Mouse (Mus musculus): ENCODE results near the gene Ugt2a2. TPM values are rescaled to one million over a fixed set of nuclear protein-coding genes. Genes with fewer than 3 reads are reported as not detected.
"Not testable (repeated sequence)": the region's sequence is repeated elsewhere in the genome, so short reads cannot be mapped to it uniquely, and the experiment has no call there.

The Ugt2a2 gene
- 0.16 TPM in 1 of 2 replicates, not detected in the other for polyA plus RNA-seq (2012; rRNA removed)

GRCm38 (mm10) chr5:87482160-87482559 lies at the start of gene Ugt2a2:
Gene Ugt2a2, minus strand, starts transcription at chr5:87482260.
- no peak for DNase-seq (ENCODE audit: low read depth, low spot score)
- WGBS: 73% methylated on average over 5 of the region's 5 CpGs

- not testable (repeated sequence) for DNase-seq (ENCODE audit: low read depth, low spot score)
- WGBS: 78% methylated on average over 2 of the region's 2 CpGs
Measured at GRCm38 (mm10) chr5:87523561-87523960, 41.5 kb upstream of the Ugt2a2 start.

DNA sequence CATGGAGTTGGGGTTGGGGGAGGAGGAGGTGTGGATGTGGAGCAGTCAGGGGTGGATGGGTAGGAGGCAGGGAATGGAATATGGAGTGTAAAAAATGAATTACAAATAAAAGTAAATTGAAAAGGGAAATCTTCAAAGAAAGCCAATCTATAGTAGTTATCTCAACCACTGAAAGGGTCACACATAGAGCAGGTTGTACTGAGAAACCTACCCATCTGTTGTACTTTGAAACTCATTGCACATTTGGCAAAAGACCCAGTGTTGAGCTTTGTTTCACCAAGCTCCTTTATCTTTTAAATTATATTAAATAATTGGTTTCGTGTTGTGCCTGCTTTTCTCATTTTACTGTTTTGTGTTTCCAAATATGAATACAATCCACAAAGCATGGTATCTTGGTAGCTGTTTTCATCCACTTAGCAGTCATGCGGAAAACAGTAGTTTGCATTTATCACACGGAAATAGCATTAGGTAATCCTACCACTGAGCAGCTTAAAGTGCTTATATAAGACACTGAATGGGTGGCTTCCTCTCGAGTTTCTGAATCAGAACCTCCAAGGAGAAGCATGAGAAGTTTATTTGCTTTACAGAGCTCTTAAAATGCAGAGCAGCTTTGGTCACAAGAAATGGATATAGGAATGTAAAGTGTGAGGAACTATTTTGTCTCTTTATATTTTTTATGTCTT lies 23.9 kb upstream of the Ugt2a2 start:
- no peak for DNase-seq (ENCODE audit: low read depth, low spot score)
- WGBS: 54% methylated on average over 4 of the region's 4 CpGs

DNA sequence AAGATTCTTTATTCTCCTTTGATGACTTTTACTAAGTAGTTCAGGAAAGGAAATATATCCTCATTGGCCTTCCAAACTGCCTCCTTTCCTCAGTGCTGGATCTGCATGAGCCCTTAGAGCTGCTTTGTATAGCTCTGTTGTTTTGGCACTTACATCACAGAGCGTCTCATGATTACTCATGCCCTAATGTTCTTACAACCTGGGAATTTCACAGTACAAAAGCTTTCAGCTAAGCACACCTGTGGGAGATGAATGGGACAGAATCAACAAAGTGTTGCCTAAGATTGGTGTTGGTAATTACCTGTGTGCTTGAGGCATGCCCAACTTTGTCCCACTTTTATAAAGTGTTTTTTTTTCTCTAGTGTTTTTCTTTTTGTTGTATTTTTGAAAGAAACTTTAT lies 20.6 kb upstream of the Ugt2a2 start:
- 54% methylated on average over 1 of the region's 1 CpGs for WGBS
- DNase-seq (ENCODE audit: low read depth, low spot score): no peak

- DNase-seq (ENCODE audit: low read depth, low spot score): no peak
Measured at GRCm38 (mm10) chr5:87499341-87499740, 17.3 kb upstream of the Ugt2a2 start.

DNA sequence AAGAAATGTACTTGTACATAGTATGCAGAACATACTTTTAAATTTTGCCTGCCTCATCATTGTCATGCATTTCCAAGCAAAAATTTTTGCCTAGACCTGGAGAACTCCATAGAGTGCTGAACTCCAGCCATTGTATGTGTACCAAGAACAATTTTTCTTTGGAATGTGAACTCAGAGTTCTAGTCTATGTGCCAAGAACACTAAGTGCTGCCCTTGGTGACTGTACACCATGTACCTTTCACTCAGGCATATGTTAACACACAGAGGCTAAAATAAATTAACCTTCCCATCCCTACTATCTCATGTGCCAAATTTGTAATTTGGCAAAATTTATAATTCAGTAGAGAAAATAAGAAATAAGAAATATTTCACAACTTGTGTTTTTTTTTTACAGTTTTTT lies 16.9 kb upstream of the Ugt2a2 start:
- DNase-seq (ENCODE audit: low read depth, low spot score): no peak

DNA sequence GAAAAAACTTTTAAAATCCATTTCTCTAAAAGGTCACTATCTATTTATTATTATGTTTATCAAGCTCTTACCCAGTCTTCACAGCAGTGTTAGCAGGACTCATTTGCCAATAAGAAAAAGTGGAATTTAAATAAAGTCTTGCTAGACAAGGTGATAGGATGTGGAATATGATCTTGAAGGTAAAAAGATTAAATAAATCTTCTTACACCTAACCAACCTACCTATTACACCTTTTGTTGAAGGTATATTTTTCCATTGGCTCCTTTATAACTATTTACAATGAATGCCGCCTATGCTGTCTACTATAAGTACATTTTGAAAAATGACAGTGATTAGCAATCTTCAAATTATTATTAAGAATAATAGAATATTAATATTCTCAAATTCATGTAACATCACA lies 8.7 kb upstream of the Ugt2a2 start, which contains the start of gene Ugt2a1:
Ugt2a1 (minus strand) TSS at position 101 of the 400 bp plus-strand sequence.
- WGBS: 88% methylated on average over 1 of the region's 1 CpGs
- no peak for DNase-seq (ENCODE audit: low read depth, low spot score)

GRCm38 (mm10) chr5:87486706-87487105 lies 4.6 kb upstream of the Ugt2a2 start, which contains the start of gene Gm43638:
Gene Gm43638, minus strand, starts transcription at chr5:87486806.
- WGBS: 78% methylated on average over 1 of the region's 1 CpGs
- not testable (repeated sequence) for DNase-seq (ENCODE audit: low read depth, low spot score)

- DNase-seq (ENCODE audit: low read depth, low spot score): no peak
- WGBS: 68% methylated on average over 1 of the region's 1 CpGs
Measured at GRCm38 (mm10) chr5:87458810-87459209, 23.2 kb downstream of the Ugt2a2 start.

DNA sequence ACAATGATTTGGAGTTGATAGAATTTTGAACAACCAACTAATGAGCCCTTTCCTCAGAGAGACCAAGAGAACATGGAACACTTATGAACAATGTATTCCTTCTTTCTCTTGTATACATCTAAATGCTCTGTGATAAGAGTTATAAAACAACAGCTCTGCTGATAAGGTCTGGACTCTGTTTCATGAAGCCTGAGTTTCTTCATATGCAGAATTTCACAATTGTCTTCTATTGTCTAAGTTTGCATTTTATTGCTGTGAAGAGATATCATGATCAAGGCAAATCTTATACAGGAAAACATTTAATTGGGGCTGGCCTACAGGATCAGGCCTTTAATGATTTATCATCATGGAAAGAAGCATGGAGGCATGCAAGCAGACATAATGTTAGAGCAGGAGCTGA lies 24.4 kb downstream of the Ugt2a2 start:
- DNase-seq (ENCODE audit: low read depth, low spot score): no peak

GRCm38 (mm10) chr5:87456216-87456850 lies 25.7 kb downstream of the Ugt2a2 start:
- no peak for DNase-seq (ENCODE audit: low read depth, low spot score)

DNA sequence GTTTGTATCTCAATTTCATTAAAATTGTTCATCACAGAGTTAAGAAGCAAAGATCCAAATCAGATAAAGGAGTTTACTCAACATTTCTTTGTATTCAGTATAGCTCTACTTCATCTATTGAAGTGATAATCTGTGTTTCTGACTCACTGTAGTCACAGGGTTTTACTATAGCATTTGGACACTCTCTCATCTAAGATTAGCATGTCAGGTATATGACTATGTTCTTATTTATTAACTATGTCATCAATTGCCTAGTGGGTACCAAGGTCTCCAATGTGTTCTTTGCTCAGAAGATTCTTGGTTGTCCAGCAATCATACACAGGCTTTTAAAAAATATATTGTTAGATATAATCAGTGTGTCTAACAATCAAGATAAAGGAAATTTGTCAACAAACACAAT lies 26.5 kb downstream of the Ugt2a2 start:
- DNase-seq (ENCODE audit: low read depth, low spot score): no peak

More at GRCm38 (mm10) chr5:87456216-87456850, 25.7 kb downstream of the Ugt2a2 start:
- 70% methylated on average over 3 of the region's 3 CpGs for WGBS

- WGBS: 56% methylated on average over 4 of the region's 5 CpGs
Measured at GRCm38 (mm10) chr5:87452514-87452913, 29.5 kb downstream of the Ugt2a2 start.

DNA sequence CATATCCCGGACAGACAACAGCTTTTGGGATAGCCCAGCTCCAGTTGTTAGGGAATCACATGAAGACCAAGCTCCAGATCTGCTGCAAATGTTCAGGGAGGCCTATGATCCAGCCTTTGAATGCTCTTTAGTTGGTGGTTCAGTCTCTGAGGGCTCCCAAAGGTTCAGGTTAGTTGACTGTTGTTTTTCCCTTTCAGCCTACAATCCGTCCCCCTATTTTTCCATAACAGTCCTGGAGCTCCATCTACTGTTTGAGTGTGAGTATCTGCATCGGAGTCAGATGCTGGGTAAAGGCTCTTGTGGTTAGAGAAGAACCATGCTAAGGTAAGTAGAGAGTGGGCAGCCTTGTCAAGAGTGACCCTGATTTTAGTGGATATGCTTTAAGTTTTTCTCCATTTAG lies 45.8 kb downstream of the Ugt2a2 start:
- DNase-seq (ENCODE audit: low read depth, low spot score): no peak
- WGBS: 40% methylated on average over 3 of the region's 3 CpGs

More at GRCm38 (mm10) chr5:87452514-87452913, 29.5 kb downstream of the Ugt2a2 start:
- DNase-seq (ENCODE audit: low read depth, low spot score): not testable (repeated sequence)

DNA sequence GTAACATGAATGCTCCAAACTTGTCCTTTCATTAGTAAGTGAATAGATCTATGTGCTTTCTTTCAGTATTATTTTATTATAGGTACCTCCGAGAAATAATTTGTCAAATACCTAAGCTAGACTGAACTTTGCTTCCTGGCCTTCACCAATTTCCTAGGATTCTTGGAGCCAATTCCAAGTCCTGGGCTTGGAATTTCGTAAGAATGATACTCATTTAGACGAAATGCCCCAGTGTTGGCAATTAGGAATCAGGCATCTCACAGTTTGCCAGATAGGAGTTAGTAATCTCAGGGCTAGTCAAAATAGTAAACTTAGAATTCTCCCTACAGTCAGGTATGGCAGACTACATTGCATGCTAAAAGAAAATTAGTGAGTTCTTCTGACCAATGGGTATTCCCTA lies 56.4 kb downstream of the Ugt2a2 start:
- no peak for DNase-seq (ENCODE audit: low read depth, low spot score)
- WGBS: 82% methylated on average over 3 of the region's 3 CpGs

DNA sequence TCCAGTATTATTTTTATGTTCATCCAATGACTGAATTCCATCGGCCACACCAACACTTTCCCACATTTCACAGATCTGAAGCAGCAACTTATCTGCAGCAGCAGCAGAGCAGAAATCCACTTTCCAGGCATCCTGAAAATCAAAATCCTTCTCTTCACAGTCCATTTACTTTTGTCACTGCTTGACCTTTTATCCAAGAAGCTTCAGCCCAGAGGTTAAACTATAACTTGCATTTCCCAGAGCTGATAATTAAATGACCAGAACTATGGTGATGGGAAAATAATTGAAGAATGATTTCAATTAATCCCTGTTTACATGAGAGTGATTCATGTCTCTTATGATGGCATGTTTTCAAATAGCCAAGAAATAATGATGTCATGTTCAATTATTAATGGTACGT lies 58.0 kb downstream of the Ugt2a2 start, which contains the start of gene Ugt2b38:
Ugt2b38 (minus strand) TSS at position 163 of the 400 bp plus-strand sequence.
- not testable (repeated sequence) for DNase-seq (ENCODE audit: low read depth, low spot score)
- 90% methylated on average over 1 of the region's 2 CpGs for WGBS

Other genes with a start within 250 kb of the Ugt2a2 start
- gene Ugt2b37, start 227.5 kb downstream of the Ugt2a2 start, polyA plus RNA-seq (2012; rRNA removed): not detected in 2 replicates
- 2.2 and 18.9 TPM in 2 replicates for gene Ugt2a3, start 145.1 kb downstream of the Ugt2a2 start, polyA plus RNA-seq (2012; rRNA removed)
- gene Ugt2b38, start 58.1 kb downstream of the Ugt2a2 start, polyA plus RNA-seq (2012; rRNA removed): not detected in 2 replicates
- not detected in 2 replicates for gene Gm43638, start 4.5 kb upstream of the Ugt2a2 start, polyA plus RNA-seq (2012; rRNA removed)
- not detected in 2 replicates for gene Ugt2a1, start 8.6 kb upstream of the Ugt2a2 start, polyA plus RNA-seq (2012; rRNA removed)
- gene Sult1b1, start 55.9 kb upstream of the Ugt2a2 start, polyA plus RNA-seq (2012; rRNA removed): 24.4 and 43.2 TPM in 2 replicates
- gene Sult1d1, start 86.8 kb upstream of the Ugt2a2 start, polyA plus RNA-seq (2012; rRNA removed): 9.2 and 15.8 TPM in 2 replicates
- gene Sult1e1, start 109.3 kb upstream of the Ugt2a2 start, polyA plus RNA-seq (2012; rRNA removed): not detected in 2 replicates
- not detected in 2 replicates for gene Csn1s1, start 183.9 kb upstream of the Ugt2a2 start, polyA plus RNA-seq (2012; rRNA removed)
- gene Csn2, start 217.4 kb upstream of the Ugt2a2 start, polyA plus RNA-seq (2012; rRNA removed): 0.80 and 0.94 TPM in 2 replicates